ENCODE assay signal across 8 mouse cellular contexts in the genomic region with DNA sequence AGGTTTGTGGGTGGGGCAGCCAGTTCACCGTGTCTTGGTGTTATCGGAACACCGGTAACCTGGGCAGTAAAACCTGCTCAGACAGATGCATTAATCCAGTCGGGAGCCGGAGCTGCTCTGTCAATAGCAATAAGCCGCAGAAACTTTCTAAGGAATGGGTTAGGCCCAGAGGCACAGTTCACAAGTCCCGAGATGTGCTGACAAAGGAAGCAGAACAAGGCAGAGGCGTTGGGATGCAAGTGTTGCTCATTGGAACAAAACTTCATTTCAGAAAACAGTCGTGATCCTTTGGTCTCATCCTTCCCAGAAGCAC. TPM values are rescaled to one million over a fixed set of nuclear protein-coding genes. Genes with fewer than 3 reads are reported as not detected.
DNase-seq lines count a peak whose midpoint lies in the region; ATAC-seq lines count a peak whose summit lies in the region.

No protein-coding gene starts in this region.

- DNase-seq in kidney, adult 11 months: no peak
- no peak for DNase-seq in midbrain, embryonic 14.5 days
- no peak for DNase-seq in gastrocnemius, postnatal 36 days
- no peak for DNase-seq in right cerebral cortex, postnatal 4 days
- DNase-seq in left cerebral cortex, postnatal 36 days (ENCODE audit: low spot score in 2 of 2): no peak

- H3K27me3 ChIP-seq in kidney, embryonic 15.5 days: peaks cover 26% of the 10 kb centered on the region
- 0 out of 2 replicates have a peak, but pooled peaks cover 3% of the 10 kb centered on the region for H3K27me3 ChIP-seq in hindbrain, embryonic 15.5 days
- peaks cover 29% of the 10 kb centered on the region; the same call in 1 of the 2 replicates for H3K27me3 ChIP-seq in midbrain, embryonic 14.5 days (ENCODE audit: control insufficient read depth, insufficient read depth, low read length)

- H3K4me1 ChIP-seq in kidney, embryonic 15.5 days: peaks cover 16% of the 10 kb centered on the region
- H3K4me1 ChIP-seq in brown adipose tissue, adult 24 weeks (ENCODE audit: control insufficient read depth, insufficient read depth, insufficient read length, low read length): peaks cover 6% of the 10 kb centered on the region; the same call in 1 of the 2 replicates
- peaks cover 19% of the 10 kb centered on the region for H3K4me1 ChIP-seq in hindbrain, embryonic 15.5 days (replicated peaks)
- H3K4me1 ChIP-seq in midbrain, embryonic 14.5 days (ENCODE audit: control insufficient read depth, insufficient read depth, low read length): peaks cover 21% of the 10 kb centered on the region

- peak; percentile 55 for ATAC-seq in kidney, embryonic 15.5 days (replicated peaks; ENCODE audit: low FRiP score)
- no peak; the same call in 1 of the 2 replicates for ATAC-seq in hindbrain, embryonic 15.5 days (ENCODE audit: low FRiP score, low read depth)
- no peak for ATAC-seq in midbrain, embryonic 14.5 days (ENCODE audit: low FRiP score, low TSS enrichment)

- H3K9ac ChIP-seq in kidney, embryonic 15.5 days: peak overlapping the region; percentile 72
- peak overlapping the region; percentile 62 for H3K9ac ChIP-seq in hindbrain, embryonic 15.5 days
- peak overlapping the region; percentile 70 for H3K9ac ChIP-seq in midbrain, embryonic 14.5 days (replicated peaks; ENCODE audit: low read length)

- peak overlapping the region; percentile 87 for H3K27ac ChIP-seq in kidney, embryonic 15.5 days
- peak overlapping the region; percentile 75 for H3K27ac ChIP-seq in brown adipose tissue, adult 24 weeks (replicated peaks; ENCODE audit: low read depth, low read length)
- H3K27ac ChIP-seq in hindbrain, embryonic 15.5 days (replicated peaks): 0 out of 2 replicates have a peak overlapping the region, but pooled peaks have one; percentile 74
- peak overlapping the region; percentile 60; the same call in 1 of the 2 replicates for H3K27ac ChIP-seq in midbrain, embryonic 14.5 days (replicated peaks; ENCODE audit: low read depth, low read length)

- H3K9me3 ChIP-seq in kidney, embryonic 15.5 days (replicated peaks): no peaks in the 10 kb centered on the region
- H3K9me3 ChIP-seq in hindbrain, embryonic 15.5 days: no peaks in the 10 kb centered on the region
- H3K9me3 ChIP-seq in midbrain, embryonic 14.5 days (ENCODE audit: control insufficient read depth, low read length): no peaks in the 10 kb centered on the region

- H3K4me2 ChIP-seq in kidney, embryonic 15.5 days: peak overlapping the region; percentile 96
- H3K4me2 ChIP-seq in hindbrain, embryonic 15.5 days: peak overlapping the region; percentile 99
- peak overlapping the region; percentile 99 for H3K4me2 ChIP-seq in midbrain, embryonic 14.5 days (ENCODE audit: low read length)

- peak overlapping the region; percentile 66 for H3K4me3 ChIP-seq in kidney, embryonic 15.5 days (replicated peaks)
- peak overlapping the region; percentile 75 for H3K4me3 ChIP-seq in brown adipose tissue, adult 24 weeks (ENCODE audit: insufficient read depth, low read depth, low read length)
- peak overlapping the region; percentile 54 for H3K4me3 ChIP-seq in hindbrain, embryonic 15.5 days
- peak overlapping the region; percentile 61 for H3K4me3 ChIP-seq in midbrain, embryonic 14.5 days (replicated peaks; ENCODE audit: low read depth, low read length)

- intact Hi-C loops in gastrocnemius, postnatal 36 days (cut with DNase I): loop anchor here (5.0 kb wide), 1 partner anchor 132 kb away; a partner anchor contains a TSS
- intact Hi-C loops in left cerebral cortex, postnatal 36 days (cut with DNase I): loop anchor here (5.0 kb wide), 1 partner anchor 72 kb away; no protein-coding TSS in a partner anchor

- no peaks in the 10 kb centered on the region for H3K36me3 ChIP-seq in kidney, embryonic 15.5 days
- H3K36me3 ChIP-seq in hindbrain, embryonic 15.5 days: no peaks in the 10 kb centered on the region
- H3K36me3 ChIP-seq in midbrain, embryonic 14.5 days (ENCODE audit: control insufficient read depth, insufficient read depth, low read length): no peaks in the 10 kb centered on the region

- 3% methylated on average over 9 of the region's 9 CpGs for WGBS in kidney, embryonic 15.5 days
- WGBS in hindbrain, embryonic 15.5 days: 2% methylated on average over 9 of the region's 9 CpGs
- WGBS in midbrain, embryonic 14.5 days: 2% methylated on average over 9 of the region's 9 CpGs

RNA-seq across cellular contexts. Expression of a gene that starts 6.5 kb away (rescaled TPM):
- 7.8 and 8.3 TPM in 2 replicates for polyA plus RNA-seq in kidney, embryonic 15.5 days (2015; fragmentation: Nextera tagmentation; extraction: Ambion mirVana)
- polyA plus RNA-seq in brown adipose tissue, adult 24 weeks (2012; ENCODE audit: insufficient read depth, insufficient read length, missing spikeins): 5.7 and 7.6 TPM in 2 replicates
- polyA plus RNA-seq in hindbrain, embryonic 15.5 days (2015; fragmentation: Nextera tagmentation; extraction: Ambion mirVana): 6.5 and 8.8 TPM in 2 replicates
- 7.0 and 8.0 TPM in 2 replicates for polyA plus RNA-seq in midbrain, embryonic 14.5 days (2014; fragmentation: Nextera tagmentation; extraction: Ambion mirVana)
- total RNA-seq in gastrocnemius, postnatal 36 days (2021): under 1 TPM; 0.35 to 0.48 TPM
- 1 to 10 TPM; 6.9 to 8.2 TPM for total RNA-seq in left cerebral cortex, postnatal 36 days (2021)
